Mouse (Mus musculus) kidney, postnatal 14 days (tissue): Measurements from ENCODE around the gene Ccl20.
A peak's percentile ranks its signal among the peaks of the same experiment; 100 is the strongest.

Source experiments
- DNase-seq: peaks from one replicate; pipeline ENCODE4 v3.0.0; 2022; ENCODE audit warnings: mixed read lengths

Ccl20 gene

GRCm38 (mm10) chr1:83141510-83141909 is 24.9 kb downstream of the Ccl20 start:
- no peak for DNase-seq

GRCm38 (mm10) chr1:83142055-83142454 is 25.5 kb downstream of the Ccl20 start:
- DNase-seq = no peak

DNA sequence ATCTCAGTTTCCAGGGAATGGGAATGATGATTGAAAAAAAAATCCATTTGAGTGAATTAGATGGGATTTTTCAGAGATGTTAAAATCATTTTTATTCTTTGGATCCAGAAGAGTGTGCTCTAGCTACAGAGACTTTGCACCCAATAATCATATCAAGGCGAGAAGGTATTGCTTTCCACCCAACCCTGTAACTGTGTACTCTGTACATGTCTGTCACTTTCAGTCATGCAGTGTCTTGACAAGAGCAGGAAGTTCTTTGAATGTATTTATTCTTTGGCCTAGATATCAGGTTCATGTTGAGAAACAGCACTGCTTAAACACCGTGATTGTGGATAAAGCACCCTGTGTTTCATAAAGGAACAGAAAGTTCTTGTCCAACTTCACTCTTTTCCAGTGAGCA is 30.0 kb downstream of the Ccl20 start:
- no peak for DNase-seq

- DNase-seq = no peak
Observed at GRCm38 (mm10) chr1:83150227-83150626, 33.7 kb downstream of the Ccl20 start.

DNA sequence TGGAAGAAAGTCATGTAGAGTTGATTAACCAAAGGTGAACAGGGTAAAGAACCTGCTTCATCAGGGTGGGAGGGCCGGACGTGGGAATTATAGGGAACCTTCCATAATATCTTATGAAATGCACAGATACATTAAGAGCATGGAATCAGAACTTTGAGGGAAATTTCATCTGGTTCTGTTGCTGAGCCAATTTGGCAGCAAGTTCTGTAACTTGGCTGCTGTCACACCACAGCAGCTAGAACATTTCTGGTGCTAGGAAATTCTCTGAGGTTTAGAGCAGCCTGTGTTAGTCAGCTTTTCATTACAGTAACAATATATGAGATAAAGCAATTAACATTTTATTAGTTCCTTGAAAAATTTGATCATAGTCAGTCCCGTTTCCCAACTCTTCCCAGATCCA is 36.4 kb downstream of the Ccl20 start:
- DNase-seq = no peak

DNA sequence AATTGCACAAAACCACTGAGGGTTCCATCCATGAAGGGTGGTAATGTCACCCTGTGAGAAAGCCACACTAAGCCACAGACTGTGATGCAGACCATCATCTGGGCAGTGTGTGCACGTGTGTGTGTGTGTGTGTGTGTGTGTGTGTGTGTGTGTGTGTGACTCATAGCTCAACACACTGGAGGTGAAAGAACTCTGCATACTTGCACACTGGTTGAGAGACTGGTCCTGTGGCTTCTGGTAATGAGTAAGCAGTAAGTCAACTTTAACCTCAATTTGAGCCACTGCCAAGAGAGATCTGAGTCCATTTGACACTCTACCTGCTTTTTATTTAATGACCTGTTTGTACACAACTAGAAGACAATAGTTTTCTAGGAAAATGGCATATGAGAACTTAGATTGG is 40.3 kb downstream of the Ccl20 start:
- DNase-seq = peak; percentile 57

DNA sequence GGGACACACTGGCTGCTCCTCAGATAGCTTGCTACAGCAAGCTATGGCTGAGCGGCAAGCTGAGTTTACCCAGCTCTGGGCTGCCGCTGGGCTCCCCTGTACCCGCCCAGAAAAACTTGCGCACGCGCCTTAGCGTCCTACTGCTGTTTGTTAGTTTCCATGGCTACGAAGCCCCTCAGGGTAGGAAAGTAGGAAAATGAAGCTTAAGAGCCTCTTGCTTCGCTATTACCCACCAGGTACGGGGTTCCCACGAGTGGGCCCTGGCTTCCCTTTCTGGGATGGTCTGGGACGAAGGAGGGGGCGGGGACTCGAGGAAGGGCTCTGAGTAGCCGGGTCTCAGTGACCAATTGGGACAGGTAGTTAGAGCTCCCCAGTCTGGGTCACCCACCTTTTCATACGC is 43.0 kb downstream of the Ccl20 start, which contains the start of gene Daw1:
TSS of gene Daw1 (plus strand) at position 150 of the 400 bp plus-strand sequence.
- peak; percentile 86 for DNase-seq

- peak; percentile 51 for DNase-seq
Observed at GRCm38 (mm10) chr1:83161658-83162057, 45.1 kb downstream of the Ccl20 start.

GRCm38 (mm10) chr1:83164027-83164426 is 47.5 kb downstream of the Ccl20 start:
- no peak for DNase-seq
